Mouse (Mus musculus) hindbrain, embryonic 13.5 days (tissue): ENCODE measurements around the gene Rhd. TPM values are rescaled to one million over a fixed set of nuclear protein-coding genes. Genes with fewer than 3 reads are reported as not detected.

Source experiments
- ATAC-seq: fragments of 200-750 bp; cut with Nextera tagmentation; 2 replicates; pipeline ENCODE4 v1.8.0; 2017; ENCODE audit warnings: moderate TSS enrichment; ENCODE audit not compliant: low FRiP score
- H3K27ac ChIP-seq: fragments of 300-500 bp; sonication (generic); 2 replicates; pipeline ENCODE4 v1.5.1; 2015; ENCODE audit warnings: inconsistent platforms, mild to moderate bottlenecking, moderate library complexity
- H3K27me3 ChIP-seq: fragments of 300-500 bp; sonication (generic); 2 replicates; pipeline ENCODE4 v1.6.1; 2015; ENCODE audit warnings: mild to moderate bottlenecking, inconsistent platforms
- H3K36me3 ChIP-seq: fragments of 300-500 bp; sonication (generic); 2 replicates; pipeline ENCODE4 v1.6.1; 2015; ENCODE audit warnings: mild to moderate bottlenecking, inconsistent platforms
- H3K4me1 ChIP-seq: fragments of 300-500 bp; sonication (generic); replicated peaks from 2 replicates; pipeline ENCODE4 v1.6.1; 2015; ENCODE audit warnings: inconsistent platforms
- H3K4me2 ChIP-seq: fragments of 300-500 bp; sonication (generic); 2 replicates; pipeline ENCODE4 v1.6.1; 2015; ENCODE audit warnings: inconsistent platforms, mild to moderate bottlenecking, moderate library complexity
- H3K4me3 ChIP-seq: fragments of 300-500 bp; sonication (generic); 2 replicates; pipeline ENCODE4 v1.5.1; 2015; ENCODE audit warnings: mild to moderate bottlenecking, inconsistent platforms
- H3K9ac ChIP-seq: fragments of 300-500 bp; sonication (generic); 2 replicates; pipeline ENCODE4 v1.6.1; 2015; ENCODE audit warnings: mild to moderate bottlenecking, inconsistent platforms
- H3K9me3 ChIP-seq: fragments of 300-500 bp; sonication (generic); 2 replicates; pipeline ENCODE4 v1.6.1; 2016; ENCODE audit warnings: inconsistent platforms
- WGBS: fragments of 180-500 bp; shearing (Covaris S2); methylation state at CpG from one replicate; pipeline ENCODE4 v1.1.7; 2015; 5-methylcytosine and 5-hydroxymethylcytosine counted together
- polyA plus RNA-seq: library from polyadenylated mRNA; unstranded; fragments of >200 nt; fragmentation: Nextera tagmentation; extraction: Ambion mirVana; gene quantifications from 2 replicates; pipeline ENCODE4 v1.2.1, GENCODE M21; 2015

Gene Rhd
- polyA plus RNA-seq, 1 experiment from 2014 or later, result 1.3 TPM

- Histone ChIP-seq H3K4me1 (no peaks in the 10 kb centered on the region), H3K9ac (no peak overlapping the region), H3K4me2 (no peak overlapping the region), H3K27ac (no peak overlapping the region), H3K9me3 (no peaks in the 10 kb centered on the region), H3K36me3 (no peaks in the 10 kb centered on the region), H3K27me3 (peaks cover 4% of the 10 kb centered on the region), H3K4me3 (no peak overlapping the region)
- WGBS, result 90% methylated on average over 7 of the region's 7 CpGs
- ATAC-seq, result no peak
Observed at GRCm38 (mm10) chr4:134862996-134863395, 1.3 kb upstream of the Rhd start.

- ATAC-seq, result no peak
- Histone ChIP-seq H3K4me3 (no peak overlapping the region), H3K27ac (no peak overlapping the region), H3K9ac (no peak overlapping the region), H3K4me1 (peaks cover 14% of the 10 kb centered on the region; the same call in 1 of the 2 replicates), H3K27me3 (peaks cover 27% of the 10 kb centered on the region), H3K9me3 (no peaks in the 10 kb centered on the region), H3K4me2 (no peak overlapping the region), H3K36me3 (no peaks in the 10 kb centered on the region)
- 82% methylated on average over 6 of the region's 6 CpGs for WGBS
Observed at GRCm38 (mm10) chr4:134865340-134865739, 1.0 kb downstream of the Rhd start.

- Histone ChIP-seq H3K36me3 (no peaks in the 10 kb centered on the region), H3K4me3 (no peak overlapping the region), H3K9me3 (no peaks in the 10 kb centered on the region), H3K27ac (no peak overlapping the region), H3K9ac (no peak overlapping the region), H3K27me3 (peaks cover 32% of the 10 kb centered on the region), H3K4me2 (no peak overlapping the region), H3K4me1 (peaks cover 14% of the 10 kb centered on the region; the same call in 1 of the 2 replicates)
- 95% methylated on average over 5 of the region's 5 CpGs for WGBS
- ATAC-seq, result no peak
Observed at GRCm38 (mm10) chr4:134865789-134866188, 1.5 kb downstream of the Rhd start.

- H3K4me1 ChIP-seq, result peaks cover 14% of the 10 kb centered on the region; the same call in 1 of the 2 replicates
- H3K4me3 ChIP-seq, result no peak overlapping the region
- no peaks in the 10 kb centered on the region for H3K36me3 ChIP-seq
- H3K4me2 ChIP-seq, result no peak overlapping the region
- no peak overlapping the region for H3K27ac ChIP-seq
- WGBS, result 94% methylated on average over 8 of the region's 8 CpGs
- H3K9me3 ChIP-seq, result no peaks in the 10 kb centered on the region
- peaks cover 37% of the 10 kb centered on the region for H3K27me3 ChIP-seq
- no peak for ATAC-seq
- no peak overlapping the region for H3K9ac ChIP-seq
Observed at GRCm38 (mm10) chr4:134867213-134867612, 2.9 kb downstream of the Rhd start.

- Histone ChIP-seq H3K4me1 (peaks cover 14% of the 10 kb centered on the region; the same call in 1 of the 2 replicates), H3K9ac (no peak overlapping the region), H3K36me3 (no peaks in the 10 kb centered on the region), H3K4me3 (no peak overlapping the region), H3K27me3 (peaks cover 39% of the 10 kb centered on the region), H3K9me3 (no peaks in the 10 kb centered on the region), H3K27ac (no peak overlapping the region), H3K4me2 (no peak overlapping the region)
- no peak for ATAC-seq
- 93% methylated on average over 8 of the region's 8 CpGs for WGBS
Observed at GRCm38 (mm10) chr4:134867661-134868060, 3.3 kb downstream of the Rhd start.

GRCm38 (mm10) chr4:134868065-134868464, 3.7 kb downstream of the Rhd start:
- no peaks in the 10 kb centered on the region for H3K36me3 ChIP-seq
- no peak overlapping the region for H3K4me3 ChIP-seq
- H3K27ac ChIP-seq, result no peak overlapping the region
- 89% methylated on average over 10 of the region's 10 CpGs for WGBS
- peaks cover 14% of the 10 kb centered on the region; the same call in 1 of the 2 replicates for H3K4me1 ChIP-seq
- ATAC-seq, result no peak
- H3K27me3 ChIP-seq, result peaks cover 39% of the 10 kb centered on the region
- H3K9ac ChIP-seq, result no peak overlapping the region
- no peaks in the 10 kb centered on the region for H3K9me3 ChIP-seq
- no peak overlapping the region for H3K4me2 ChIP-seq

- H3K27me3 ChIP-seq, result peaks cover 39% of the 10 kb centered on the region
- H3K27ac ChIP-seq, result no peak overlapping the region
- no peak overlapping the region for H3K9ac ChIP-seq
- H3K36me3 ChIP-seq, result no peaks in the 10 kb centered on the region
- no peak overlapping the region for H3K4me2 ChIP-seq
- H3K9me3 ChIP-seq, result no peaks in the 10 kb centered on the region
- WGBS, result 33% methylated on average over 9 of the region's 9 CpGs
- no peak for ATAC-seq
- no peak overlapping the region for H3K4me3 ChIP-seq
- H3K4me1 ChIP-seq, result peaks cover 14% of the 10 kb centered on the region; the same call in 1 of the 2 replicates
Observed at GRCm38 (mm10) chr4:134868490-134868889, 4.2 kb downstream of the Rhd start.

- peaks cover 14% of the 10 kb centered on the region; the same call in 1 of the 2 replicates for H3K4me1 ChIP-seq
- ATAC-seq, result no peak
- H3K4me3 ChIP-seq, result no peak overlapping the region
- WGBS, result 17% methylated on average over 16 of the region's 16 CpGs
- no peak overlapping the region for H3K27ac ChIP-seq
- H3K36me3 ChIP-seq, result no peaks in the 10 kb centered on the region
- H3K4me2 ChIP-seq, result no peak overlapping the region
- no peak overlapping the region for H3K9ac ChIP-seq
- no peaks in the 10 kb centered on the region for H3K9me3 ChIP-seq
- peaks cover 39% of the 10 kb centered on the region for H3K27me3 ChIP-seq
Observed at GRCm38 (mm10) chr4:134869068-134869730, 4.9 kb downstream of the Rhd start.

GRCm38 (mm10) chr4:134869815-134870375, 5.6 kb downstream of the Rhd start:
- Histone ChIP-seq H3K4me3 (no peak overlapping the region), H3K9ac (no peak overlapping the region), H3K36me3 (no peaks in the 10 kb centered on the region), H3K4me1 (peaks cover 14% of the 10 kb centered on the region; the same call in 1 of the 2 replicates), H3K27me3 (peaks cover 39% of the 10 kb centered on the region), H3K4me2 (no peak overlapping the region), H3K27ac (no peak overlapping the region), H3K9me3 (no peaks in the 10 kb centered on the region)
- no peak for ATAC-seq
- 52% methylated on average over 7 of the region's 7 CpGs for WGBS

GRCm38 (mm10) chr4:134871477-134871876, 7.1 kb downstream of the Rhd start:
- Histone ChIP-seq H3K9ac (no peak overlapping the region), H3K27ac (no peak overlapping the region), H3K4me2 (no peak overlapping the region), H3K9me3 (no peaks in the 10 kb centered on the region), H3K4me1 (peaks cover 14% of the 10 kb centered on the region; the same call in 1 of the 2 replicates), H3K27me3 (peaks cover 39% of the 10 kb centered on the region), H3K4me3 (no peak overlapping the region), H3K36me3 (no peaks in the 10 kb centered on the region)
- ATAC-seq, result no peak
- WGBS, result 45% methylated on average over 4 of the region's 4 CpGs

- H3K4me2 ChIP-seq, result no peak overlapping the region
- no peak overlapping the region for H3K4me3 ChIP-seq
- no peak overlapping the region for H3K9ac ChIP-seq
- H3K27me3 ChIP-seq, result peaks cover 39% of the 10 kb centered on the region
- no peaks in the 10 kb centered on the region for H3K36me3 ChIP-seq
- no peaks in the 10 kb centered on the region for H3K9me3 ChIP-seq
- ATAC-seq, result no peak
- H3K27ac ChIP-seq, result no peak overlapping the region
- WGBS, result 57% methylated on average over 2 of the region's 2 CpGs
- H3K4me1 ChIP-seq, result peaks cover 14% of the 10 kb centered on the region; the same call in 1 of the 2 replicates
Observed at GRCm38 (mm10) chr4:134871950-134872349, 7.6 kb downstream of the Rhd start.

GRCm38 (mm10) chr4:134876171-134876570, 11.8 kb downstream of the Rhd start:
- Histone ChIP-seq H3K9me3 (no peaks in the 10 kb centered on the region), H3K36me3 (no peaks in the 10 kb centered on the region), H3K27me3 (peaks cover 5% of the 10 kb centered on the region; the same call in 1 of the 2 replicates), H3K9ac (no peak overlapping the region), H3K4me3 (no peak overlapping the region), H3K4me2 (no peak overlapping the region), H3K27ac (no peak overlapping the region), H3K4me1 (peaks cover 10% of the 10 kb centered on the region)
- no peak for ATAC-seq
- WGBS, result 81% methylated on average over 9 of the region's 9 CpGs
